Mouse (Mus musculus) CH12.LX (cell line): ENCODE results near the gene Hist1h3f. TPM values are rescaled to one million over a fixed set of nuclear protein-coding genes. Genes with fewer than 3 reads are reported as not detected.
A peak's percentile ranks its signal among the peaks of the same experiment; 100 is the strongest.
"Not testable (repeated sequence)": the region's sequence is repeated elsewhere in the genome, so short reads cannot be mapped to it uniquely, and the experiment has no call there.

Experiments
- DNase-seq: peaks from one replicate; pipeline ENCODE4 v3.0.0-alpha.2; 2013; ENCODE audit errors: extremely low read depth
- H3K27ac ChIP-seq: 2 replicates; pipeline ENCODE4 v1.5.1; 2012; ENCODE audit warnings: low read depth, mild to moderate bottlenecking, control low read depth, moderate library complexity; ENCODE audit not compliant: insufficient read depth
- H3K27me3 ChIP-seq: replicated peaks from 2 replicates; pipeline ENCODE3; 2012; ENCODE audit warnings: inconsistent platforms
- H3K36me3 ChIP-seq, 2 experiments: replicated peaks in 1 of 2; 2 replicates each; pipeline versions ENCODE3 to v1.6.1; 2012; ENCODE audit warnings: inconsistent platforms in 1 of 2, low read length in 1 of 2, mild to moderate bottlenecking in 1 of 2, mixed read lengths in 1 of 2, moderate library complexity in 1 of 2; ENCODE audit not compliant: control insufficient read depth in 1 of 2, insufficient read depth in 1 of 2
- H3K4me1 ChIP-seq, 2 experiments: 2 replicates each; pipeline ENCODE4 v1.6.1; 2012; ENCODE audit warnings: inconsistent platforms in 1 of 2, moderate library complexity in 1 of 2; ENCODE audit not compliant: insufficient read depth in 2 of 2, control insufficient read depth in 1 of 2
- H3K4me2 ChIP-seq: 2 replicates; pipeline ENCODE4 v1.6.1; 2012; ENCODE audit warnings: low read depth, mild to moderate bottlenecking, control low read depth; ENCODE audit not compliant: poor library complexity, insufficient read depth, severe bottlenecking
- H3K4me3 ChIP-seq, 3 experiments: fragments of 150-350 bp in 1 of 3; sonication (generic) in 1 of 3; replicated peaks in 1 of 3; 2 replicates each; pipeline versions ENCODE3 to v1.5.1; 2011 to 2012; ENCODE audit warnings: low read depth in 2 of 3, low read length in 2 of 3, mild to moderate bottlenecking in 2 of 3, moderate library complexity in 2 of 3, control low read depth in 1 of 3, improper control_type of control experiment in 1 of 3, inconsistent platforms in 1 of 3, mixed read lengths in 1 of 3; ENCODE audit not compliant: poor library complexity in 1 of 3
- H3K79me2 ChIP-seq: replicated peaks from 2 replicates; pipeline ENCODE4 v1.6.1; 2012; ENCODE audit warnings: mild to moderate bottlenecking, moderate library complexity; ENCODE audit not compliant: control insufficient read depth, poor library complexity, insufficient read depth, severe bottlenecking; ENCODE audit errors: extremely low read depth
- H3K9ac ChIP-seq: 2 replicates; pipeline ENCODE4 v1.6.1; 2012; ENCODE audit warnings: low read depth, mild to moderate bottlenecking, control low read depth, moderate library complexity; ENCODE audit not compliant: insufficient read depth
- H3K9me3 ChIP-seq: replicated peaks from 2 replicates; pipeline ENCODE3; 2012; ENCODE audit warnings: low read length, inconsistent platforms, mixed read lengths
- CHD1 ChIP-seq: IDR thresholded peaks from 2 replicates; pipeline ENCODE4 v1.6.1; 2012; ENCODE audit warnings: low read depth, low read length, improper control_type of control experiment, inconsistent platforms
- CHD2 ChIP-seq: IDR thresholded peaks from 2 replicates; pipeline ENCODE4 v1.6.1; 2011; ENCODE audit warnings: low read length, improper control_type of control experiment
- CTCF ChIP-seq, 2 experiments: IDR thresholded peaks in 1 of 2; conservative IDR thresholded peaks in 1 of 2; 2 replicates each; pipeline ENCODE4 v1.5.1; 2011 to 2012; ENCODE audit warnings: low read depth in 2 of 2, low read length in 2 of 2, improper control_type of control experiment in 1 of 2, inconsistent platforms in 1 of 2, mild to moderate bottlenecking in 1 of 2, moderate library complexity in 1 of 2
- E2F4 ChIP-seq: IDR thresholded peaks from 2 replicates; pipeline ENCODE4 v1.6.1; 2011; ENCODE audit warnings: low read depth, low read length, improper control_type of control experiment; ENCODE audit not compliant: insufficient replicate concordance
- EP300 ChIP-seq: IDR thresholded peaks from 2 replicates; pipeline ENCODE4 v1.6.1; 2011; ENCODE audit warnings: low read length, improper control_type of control experiment
- ETS1 ChIP-seq: conservative IDR thresholded peaks from 2 replicates; pipeline ENCODE4 v1.6.1; 2012; ENCODE audit warnings: low read depth, mild to moderate bottlenecking, inconsistent platforms, low read length, improper control_type of control experiment, moderate library complexity
- HCFC1 ChIP-seq: IDR thresholded peaks from 2 replicates; pipeline ENCODE4 v1.6.1; 2012; ENCODE audit warnings: low read depth, mild to moderate bottlenecking, inconsistent platforms, low read length, improper control_type of control experiment
- JUN ChIP-seq: IDR thresholded peaks from 2 replicates; pipeline ENCODE4 v1.6.1; 2011; ENCODE audit warnings: low read depth, mild to moderate bottlenecking, low read length, improper control_type of control experiment, moderate library complexity; ENCODE audit not compliant: insufficient read depth
- JUND ChIP-seq: conservative IDR thresholded peaks from 2 replicates; pipeline ENCODE4 v1.6.1; 2011; ENCODE audit warnings: low read depth, low read length, improper control_type of control experiment
- MAFK ChIP-seq: IDR thresholded peaks from 2 replicates; pipeline ENCODE4 v1.6.1; 2011; ENCODE audit warnings: low read length, improper control_type of control experiment; ENCODE audit not compliant: insufficient replicate concordance
- MAX ChIP-seq: IDR thresholded peaks from 2 replicates; pipeline ENCODE4 v1.6.1; 2011; ENCODE audit warnings: low read length, improper control_type of control experiment
- MEF2A ChIP-seq: IDR thresholded peaks from 2 replicates; pipeline ENCODE4 v1.6.1; 2014; ENCODE audit warnings: low read depth, mild to moderate bottlenecking, inconsistent platforms, low read length, improper control_type of control experiment, borderline replicate concordance
- NELFE ChIP-seq: IDR thresholded peaks from 2 replicates; pipeline ENCODE4 v1.6.1; 2011; ENCODE audit warnings: low read depth, low read length, improper control_type of control experiment
- RCOR1 ChIP-seq: conservative IDR thresholded peaks from 2 replicates; pipeline ENCODE4 v1.6.1; 2012; ENCODE audit warnings: low read depth, mild to moderate bottlenecking, inconsistent platforms, low read length, improper control_type of control experiment
- SIN3A ChIP-seq: IDR thresholded peaks from 2 replicates; pipeline ENCODE4 v1.6.1; 2012; ENCODE audit warnings: low read length, improper control_type of control experiment, inconsistent platforms
- UBTF ChIP-seq: IDR thresholded peaks from 2 replicates; pipeline ENCODE4 v1.6.1; 2012; ENCODE audit warnings: low read depth, mild to moderate bottlenecking, inconsistent platforms, low read length, improper control_type of control experiment, moderate library complexity
- ZKSCAN1 ChIP-seq: IDR thresholded peaks from 2 replicates; pipeline ENCODE4 v1.6.1; 2012; ENCODE audit warnings: low read depth, inconsistent platforms, low read length, improper control_type of control experiment, borderline replicate concordance
- ZMIZ1 ChIP-seq: IDR thresholded peaks from 2 replicates; pipeline ENCODE4 v1.6.1; 2012; ENCODE audit warnings: low read depth, mild to moderate bottlenecking, inconsistent platforms, low read length, improper control_type of control experiment
- ZNF384 ChIP-seq: IDR thresholded peaks from 2 replicates; pipeline ENCODE4 v1.6.1; 2012; ENCODE audit warnings: low read depth, low read length, improper control_type of control experiment, inconsistent platforms
- dilution Hi-C: fragments of 300-500 bp; cut with MboI; formaldehyde crosslinking; loops from 2 replicates; pipeline ENCODE4 v1.14.3; 2020; ENCODE audit warnings: low sequenced_read_pairs; ENCODE audit not compliant: extremely low pct_unique_long_range_greater_than_20kb, extremely low pct_ligation_motif_present
- in situ Hi-C: fragments of 300-500 bp; cut with MboI; formaldehyde crosslinking; loops from 3 replicates; pipeline ENCODE4 v1.14.3; 2019; ENCODE audit warnings: low sequenced_read_pairs, low pct_ligation_motif_present, low pct_unique_long_range_greater_than_20kb, mixed read lengths
- polyA plus RNA-seq: library from polyadenylated mRNA; unstranded; fragments of >175 nt; gene quantifications from 2 replicates; pipeline ENCODE4 v1.2.1, GENCODE M21; 2012; ENCODE audit warnings: low read depth; ENCODE audit not compliant: insufficient read length
- total RNA-seq, 2 experiments: library from RNA; depleted of rRNA; stranded (reverse); fragments of 300-350 nt in 1 of 2; fragments of >200 nt in 1 of 2; gene quantifications; 2 replicates each; pipeline ENCODE4 v1.2.3; 2012 to 2014

Gene Hist1h3f
- total and polyA plus RNA-seq, 3 experiments = 0.30 to 553 (median 8.0) TPM

DNA sequence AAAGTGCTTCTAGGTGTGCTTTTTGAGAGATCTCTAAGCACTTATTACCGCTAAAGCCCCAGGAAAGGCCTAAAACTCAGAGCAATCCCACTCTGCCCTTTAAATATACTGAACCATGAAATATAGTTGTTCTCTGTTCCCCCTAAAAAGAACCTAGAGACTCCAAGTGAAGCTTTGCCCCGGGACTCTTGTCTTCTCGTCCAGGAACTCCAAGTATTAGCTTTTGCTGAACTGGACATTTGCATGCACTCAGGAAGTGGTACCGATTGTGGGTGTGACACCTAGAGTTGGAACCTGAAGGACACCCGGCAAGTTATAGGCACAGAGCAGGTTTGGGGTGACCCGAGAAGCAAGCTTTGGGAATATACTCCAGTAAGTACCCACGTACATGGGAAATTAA, 47.4 kb downstream of the Hist1h3f start (continued):
- TF ChIP-seq UBTF (no peak), CHD1 (no peak), ZMIZ1 (no peak), JUND (no peak), MAFK (peak; percentile 34; the same call in 1 of the 2 replicates), ZNF384 (no peak), MAX (no peak; the same call in 1 of the 2 replicates), MEF2A (no peak), EP300 (peak; percentile 38; the same call in 1 of the 2 replicates), CTCF (conservative IDR thresholded peaks at IDR 0.05 in 1 of 2, IDR thresholded peaks at IDR 0.05 in 1 of 2; ENCODE audit: low read depth in 2 of 2, low read length in 2 of 2) (no peak), JUN (no peak), HCFC1 (peak; percentile 33; the same call in 1 of the 2 replicates)
- TF ChIP-seq, all 38 proteins: peak for 10

DNA sequence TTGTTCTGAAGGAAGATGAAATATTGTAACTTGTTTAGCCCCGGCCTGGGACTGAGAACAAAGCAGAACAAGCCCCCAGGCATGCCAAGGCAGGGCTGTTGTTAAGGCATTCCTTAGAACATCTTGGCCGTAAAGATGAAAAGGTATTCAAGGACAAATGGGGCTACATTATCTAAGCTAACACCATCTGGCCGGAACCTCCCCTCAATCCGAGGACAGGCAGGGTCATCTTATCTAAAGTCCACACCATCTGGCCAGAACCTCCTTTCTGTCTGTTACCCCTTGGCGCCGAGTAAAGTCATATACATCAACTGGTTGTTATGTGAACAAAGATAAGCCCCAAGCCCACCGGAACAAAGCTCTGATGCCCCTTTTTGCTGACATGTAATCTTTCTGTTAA, 48.0 kb downstream of the Hist1h3f start:
- H3K27me3 ChIP-seq, dilution Hi-C loops, DNase-seq, H3K79me2 ChIP-seq, H3K36me3 ChIP-seq, H3K4me3 ChIP-seq, H3K9me3 ChIP-seq, H3K27ac ChIP-seq: not testable (repeated sequence)
- in situ Hi-C loops = loop anchor here (5.0 kb wide), 1 partner anchor 160 kb away; no protein-coding TSS in a partner anchor
- Histone ChIP-seq H3K9ac (peak overlapping the region; percentile 40; the same call in 1 of the 2 replicates), H3K4me2 (peak overlapping the region; percentile 51; the same call in 1 of the 2 replicates), H3K4me1 (peaks cover under 1 to 40% of the 10 kb centered on the region in 2 experiments; a peak in 3 of 4 replicates)

DNA sequence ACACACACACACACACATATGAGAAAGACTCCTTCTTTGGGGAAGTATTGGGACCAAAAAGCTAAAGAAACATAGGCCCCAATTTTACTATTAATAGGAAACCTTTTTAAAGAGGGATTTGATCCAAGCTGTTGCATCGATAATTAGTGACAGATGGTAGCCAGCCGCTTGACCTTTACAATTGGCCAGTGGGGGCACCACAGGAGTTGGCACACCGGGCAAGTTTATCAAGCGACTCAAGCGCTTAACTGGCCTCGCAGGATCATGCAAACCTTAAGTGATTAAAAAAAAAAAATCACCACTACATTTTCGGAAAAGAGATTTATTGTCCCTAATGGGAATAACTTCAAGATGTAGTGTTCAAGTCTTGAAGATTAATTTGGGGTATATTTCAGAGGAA, 48.8 kb downstream of the Hist1h3f start:
- H3K4me3 ChIP-seq = no peak overlapping the region
- DNase-seq = no peak
- no peak overlapping the region for H3K27ac ChIP-seq
- TF ChIP-seq ZKSCAN1 (no peak), ETS1 (no peak), MAFK (no peak), ZMIZ1 (no peak), SIN3A (no peak), E2F4 (no peak), RCOR1 (no peak), EP300 (no peak), CHD2 (no peak), JUND (no peak), NELFE (no peak)
- H3K4me1 ChIP-seq = peaks cover 2 to 45% of the 10 kb centered on the region in 2 experiments; a peak in 3 of 4 replicates
- no peaks in the 10 kb centered on the region for H3K36me3 ChIP-seq
- H3K4me2 ChIP-seq = no peak overlapping the region
- dilution Hi-C loops (no loop called here), in situ Hi-C loops (loop anchor here (5.0 kb wide), 1 partner anchor 160 kb away; no protein-coding TSS in a partner anchor)
- no peaks in the 10 kb centered on the region for H3K79me2 ChIP-seq
- H3K9me3 ChIP-seq = no peaks in the 10 kb centered on the region
- no peak overlapping the region for H3K9ac ChIP-seq
- no peaks in the 10 kb centered on the region for H3K27me3 ChIP-seq
